Mouse (Mus musculus): Measurements from ENCODE around the gene Egfl8.

GRCm38 (mm10) chr17:34586796-34587422 is 28.9 kb downstream of the Egfl8 start:
- TF ChIP-seq POLR2A (IDR thresholded peaks at IDR 0.05; ENCODE audit: borderline replicate concordance, control insufficient read depth, low read depth, low read length) (no peak), CTCF (IDR thresholded peaks at IDR 0.05; ENCODE audit: control insufficient read depth, insufficient read depth, low read length) (no peak)

Measured in bone marrow, adult 2 months (tissue).